Mouse (Mus musculus) neural tube, postnatal 0 days (tissue): ENCODE results near the gene Smurf1. TPM values are rescaled to one million over a fixed set of nuclear protein-coding genes. Genes with fewer than 3 reads are reported as not detected.

Source experiments
- microRNA-seq: library from miRNA; unstranded; fragments of <30 nt; microRNA quantifications from one replicate; pipeline ENCODE4, GENCODE M21; 2016
- polyA plus RNA-seq: library from polyadenylated mRNA; unstranded; fragments of >200 nt; fragmentation: Nextera tagmentation; extraction: Ambion mirVana; gene quantifications from 2 replicates; pipeline ENCODE4 v1.2.1, GENCODE M21; 2015

Smurf1 gene
- 19.0 and 20.7 TPM in 2 replicates for polyA plus RNA-seq

GRCm38 (mm10) chr5:144965639-144966351 is at the start of gene Smurf1:
Gene Smurf1 (minus strand): TSS chr5:144965847.

Small RNA genes within 50 kb of the gene (microRNA-seq; reads per million reads assigned to microRNA genes)
- gene Mir7039, result 1.2 reads per million

Other genes starting within 250 kb of the Smurf1 start
- gene Tmem130, start 204.0 kb downstream of the Smurf1 start, polyA plus RNA-seq, result 439 and 509 TPM in 2 replicates
- gene Trrap, start 198.1 kb downstream of the Smurf1 start, polyA plus RNA-seq, result 50.2 and 67.2 TPM in 2 replicates
- gene Gm4871, start 66.9 kb upstream of the Smurf1 start, polyA plus RNA-seq, result not detected in 2 replicates
- not detected in 2 replicates for gene 1700018F24Rik, start 77.1 kb upstream of the Smurf1 start, polyA plus RNA-seq
- gene Arpc1a, start 118.0 kb upstream of the Smurf1 start, polyA plus RNA-seq, result 212 and 225 TPM in 2 replicates
- not detected in 2 replicates for gene Kpna7, start 118.2 kb upstream of the Smurf1 start, polyA plus RNA-seq
- gene Arpc1b, start 148.4 kb upstream of the Smurf1 start, polyA plus RNA-seq, result 129 and 138 TPM in 2 replicates
- gene Pdap1, start 174.4 kb upstream of the Smurf1 start, polyA plus RNA-seq, result 114 and 120 TPM in 2 replicates
- gene Bud31, start 174.5 kb upstream of the Smurf1 start, polyA plus RNA-seq, result 161 and 164 TPM in 2 replicates
- 13.3 and 15.1 TPM in 2 replicates for gene Ptcd1, start 201.3 kb upstream of the Smurf1 start, polyA plus RNA-seq
- 33.0 and 39.3 TPM in 2 replicates for gene Cpsf4, start 201.4 kb upstream of the Smurf1 start, polyA plus RNA-seq
- 712 and 773 TPM in 2 replicates for gene Atp5j2, start 226.2 kb upstream of the Smurf1 start, polyA plus RNA-seq
- gene Zkscan14, start 236.0 kb upstream of the Smurf1 start, polyA plus RNA-seq, result 10.7 and 10.8 TPM in 2 replicates
- gene Zkscan5, start 238.7 kb upstream of the Smurf1 start, polyA plus RNA-seq, result 9.7 and 10.1 TPM in 2 replicates